Mouse (Mus musculus) cerebellum, adult 2 months (tissue): ENCODE results near the gene Zbed5. TPM values are rescaled to one million over a fixed set of nuclear protein-coding genes. Genes with fewer than 3 reads are reported as not detected.
"Not testable (repeated sequence)": the region's sequence is repeated elsewhere in the genome, so short reads cannot be mapped to it uniquely, and the experiment has no call there.

Source experiments
- DNase-seq, 2 experiments: peaks; one replicate each; pipeline ENCODE4 v3.0.0; 2021
- H3K27ac ChIP-seq: fragments of 200-500 bp; 2 replicates; pipeline ENCODE4 v1.5.1; 2012; ENCODE audit warnings: low read length, control low read depth, inconsistent platforms; ENCODE audit not compliant: insufficient read depth
- H3K27me3 ChIP-seq: fragments of 200-500 bp; 2 replicates; pipeline ENCODE4 v1.6.1; 2012; ENCODE audit warnings: inconsistent platforms, mild to moderate bottlenecking, low read length, moderate library complexity; ENCODE audit not compliant: control insufficient read depth, insufficient read depth
- H3K4me1 ChIP-seq: fragments of 200-500 bp; 2 replicates; pipeline ENCODE4 v1.6.1; 2011; ENCODE audit warnings: low read length; ENCODE audit not compliant: control insufficient read depth, insufficient read depth
- H3K4me3 ChIP-seq: fragments of 200-500 bp; replicated peaks from 2 replicates; pipeline ENCODE3; 2011; ENCODE audit warnings: mild to moderate bottlenecking, low read depth, low read length, control low read depth; ENCODE audit not compliant: insufficient read depth
- CTCF ChIP-seq: fragments of 200-500 bp; IDR thresholded peaks from 2 replicates; pipeline ENCODE4 v1.5.1; 2011; ENCODE audit warnings: low read depth, mild to moderate bottlenecking, control low read depth, low read length, moderate library complexity, borderline replicate concordance; ENCODE audit not compliant: insufficient read depth
- POLR2A ChIP-seq: fragments of 200-500 bp; IDR thresholded peaks from 2 replicates; pipeline ENCODE4 v1.6.1; 2011; ENCODE audit warnings: low read length, control low read depth, borderline replicate concordance; ENCODE audit not compliant: insufficient read depth
- whole genome bisulfite sequencing: fragments of 180-500 bp; shearing (Covaris S2); methylation state at CpG from one replicate; pipeline ENCODE4 v1.1.7; 2018; 5-methylcytosine and 5-hydroxymethylcytosine counted together
- polyA plus RNA-seq: library from polyadenylated mRNA; depleted of rRNA; stranded (reverse); fragments of >200 nt; gene quantifications from 2 replicates; pipeline ENCODE4 v1.2.3, GENCODE M21; 2012

Gene Zbed5
- polyA plus RNA-seq, 1 experiment = 3.9 TPM

GRCm38 (mm10) chr5:129929924-129930855 lies 34.7 kb downstream of the Zbed5 start:
- no peak overlapping the region for H3K27ac ChIP-seq
- 49% methylated on average over 9 of the region's 9 CpGs for WGBS
- no peak for TF ChIP-seq POLR2A
- no peak for TF ChIP-seq CTCF
- DNase-seq = no peak
- no peaks in the 10 kb centered on the region for H3K27me3 ChIP-seq
- H3K4me1 ChIP-seq = no peaks in the 10 kb centered on the region
- H3K4me3 ChIP-seq = no peak overlapping the region

- no peak for TF ChIP-seq POLR2A
- no peak for TF ChIP-seq CTCF
- no peak for DNase-seq
- H3K4me1 ChIP-seq = no peaks in the 10 kb centered on the region
- H3K27me3 ChIP-seq = no peaks in the 10 kb centered on the region
- no peak overlapping the region for H3K4me3 ChIP-seq
- no peak overlapping the region for H3K27ac ChIP-seq
- WGBS = 62% methylated on average over 4 of the region's 4 CpGs
Measured at GRCm38 (mm10) chr5:129936941-129937340, 41.4 kb downstream of the Zbed5 start.

DNA sequence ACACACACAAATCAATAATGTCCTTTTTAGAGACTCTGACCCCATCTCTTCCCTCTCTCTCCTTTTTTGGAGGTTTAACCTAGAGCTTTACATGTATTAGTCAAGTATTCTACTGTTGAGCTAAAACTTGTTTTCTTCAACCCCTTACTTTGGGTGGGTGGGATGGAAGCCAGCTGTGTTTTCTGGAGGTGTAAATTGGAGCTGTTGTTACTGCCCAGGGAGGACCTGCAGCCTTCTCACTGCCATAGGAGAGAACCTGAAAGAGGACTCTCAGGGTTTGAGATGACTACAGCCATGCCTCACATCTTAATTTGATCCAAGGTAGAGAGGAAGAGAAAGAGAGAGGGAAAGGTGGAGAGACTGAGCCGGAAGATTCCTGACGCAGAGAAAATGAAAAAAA lies 44.8 kb downstream of the Zbed5 start:
- Histone ChIP-seq H3K27me3 (no peaks in the 10 kb centered on the region), H3K27ac (no peak overlapping the region), H3K4me3 (no peak overlapping the region), H3K4me1 (no peaks in the 10 kb centered on the region)
- TF ChIP-seq CTCF (no peak), POLR2A (no peak)
- WGBS = 63% methylated on average over 2 of the region's 2 CpGs
- peak in 1 of 2 experiments; percentile 7 for DNase-seq

DNA sequence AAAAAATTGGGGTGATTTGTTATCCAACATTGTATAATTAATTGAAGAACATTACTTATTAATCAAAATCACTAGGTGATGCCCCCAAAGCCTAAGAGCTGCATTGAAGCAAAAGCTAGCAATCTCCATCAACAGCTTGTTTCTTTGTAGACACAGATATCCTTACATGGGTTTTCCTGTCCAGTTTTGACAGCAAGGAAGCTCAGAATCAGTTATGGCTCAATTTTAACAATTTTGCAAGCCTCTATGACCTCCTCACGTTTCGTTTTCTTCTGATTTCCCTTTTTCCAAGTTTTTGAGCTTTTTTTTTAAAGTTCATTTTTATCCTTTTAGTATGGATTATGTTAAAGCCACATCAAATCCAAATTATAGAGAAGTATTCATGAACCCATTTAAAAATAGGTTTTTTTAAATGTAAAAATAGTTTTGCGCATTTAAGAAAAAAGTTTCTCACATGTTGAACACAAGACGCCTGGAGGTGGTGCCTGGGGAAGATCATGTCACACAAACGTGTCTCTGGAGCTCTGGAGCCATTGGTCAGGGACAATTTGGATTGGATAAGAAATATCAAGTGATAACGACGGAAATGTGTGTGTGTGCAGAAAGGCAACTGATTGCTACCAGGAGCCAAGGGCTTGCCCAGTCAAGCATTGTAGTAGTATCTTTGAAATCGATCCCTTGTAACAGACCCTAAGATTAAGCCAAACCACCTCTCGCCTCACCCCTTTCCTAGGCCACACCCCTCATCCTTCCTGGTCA lies 45.4 kb downstream of the Zbed5 start:
- TF ChIP-seq POLR2A (no peak), CTCF (no peak)
- H3K27ac ChIP-seq = no peak overlapping the region
- H3K4me1 ChIP-seq = no peaks in the 10 kb centered on the region
- H3K27me3 ChIP-seq = no peaks in the 10 kb centered on the region
- DNase-seq = no peak
- WGBS = 4% methylated on average over 9 of the region's 9 CpGs
- peak overlapping the region; percentile 83 for H3K4me3 ChIP-seq

- Histone ChIP-seq H3K4me1 (no peaks in the 10 kb centered on the region), H3K27ac (0 out of 2 replicates have a peak within 1 kb of the TSS, but pooled peaks have one; percentile 56), H3K4me3 (peak within 1 kb of the TSS; percentile 83), H3K27me3 (no peaks in the 10 kb centered on the region)
- DNase-seq = peak; percentile 98 to 99
- 2% methylated on average over 54 of the region's 59 CpGs for WGBS
- no peak for TF ChIP-seq CTCF
- TF ChIP-seq POLR2A = no peak
Measured at GRCm38 (mm10) chr5:129941495-129942045, 46.0 kb downstream of the Zbed5 start, which contains the start of gene Vkorc1l1. Vkorc1l1 (plus strand) TSS chr5:129941970.

DNA sequence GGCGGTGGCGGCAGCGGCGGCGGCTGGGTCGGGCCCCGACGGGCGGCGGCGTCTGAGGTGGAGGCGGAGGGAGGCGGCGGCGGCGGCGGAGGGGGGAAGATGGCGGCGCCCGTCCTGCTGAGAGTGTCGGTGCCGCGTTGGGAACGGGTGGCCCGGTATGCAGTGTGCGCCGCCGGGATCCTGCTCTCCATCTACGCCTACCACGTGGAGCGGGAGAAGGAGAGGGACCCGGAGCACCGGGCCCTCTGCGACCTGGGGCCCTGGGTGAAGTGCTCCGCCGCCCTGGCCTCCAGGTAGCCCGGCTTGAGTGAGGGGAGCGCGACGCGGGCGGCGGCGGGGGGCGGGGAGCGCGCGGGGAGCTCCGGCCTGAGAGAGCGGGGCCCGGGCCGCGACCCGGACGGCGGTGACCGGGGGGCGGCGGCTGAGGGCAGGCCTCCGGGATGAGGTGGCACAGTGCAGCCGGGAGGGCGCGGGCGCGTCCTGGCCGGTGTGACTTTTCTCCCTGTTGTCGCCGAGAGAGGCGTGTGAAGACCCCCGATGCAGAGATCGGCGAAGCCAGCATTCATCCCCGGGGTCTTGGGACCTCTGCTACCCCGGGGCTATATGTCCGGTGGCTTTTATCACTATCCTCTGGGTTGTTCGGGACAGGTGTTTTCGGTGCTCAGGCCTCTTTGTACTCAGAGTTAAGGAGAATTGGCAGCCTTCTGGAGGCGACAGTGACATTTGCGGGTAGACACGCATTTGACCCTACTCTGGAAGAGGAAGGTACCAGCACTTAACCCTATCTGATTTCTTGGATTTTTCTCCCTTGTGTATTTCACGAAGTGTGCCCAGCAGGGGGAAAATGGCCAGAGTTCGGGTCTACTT lies 46.8 kb downstream of the Zbed5 start:
- peak overlapping the region; percentile 75 for H3K4me3 ChIP-seq
- 0 out of 2 replicates have a peak overlapping the region, but pooled peaks have one; percentile 56 for H3K27ac ChIP-seq
- WGBS = 1% methylated on average over 51 of the region's 82 CpGs
- DNase-seq = peak; percentile 51 to 57
- H3K27me3 ChIP-seq, H3K4me1 ChIP-seq: not testable (repeated sequence)

DNA sequence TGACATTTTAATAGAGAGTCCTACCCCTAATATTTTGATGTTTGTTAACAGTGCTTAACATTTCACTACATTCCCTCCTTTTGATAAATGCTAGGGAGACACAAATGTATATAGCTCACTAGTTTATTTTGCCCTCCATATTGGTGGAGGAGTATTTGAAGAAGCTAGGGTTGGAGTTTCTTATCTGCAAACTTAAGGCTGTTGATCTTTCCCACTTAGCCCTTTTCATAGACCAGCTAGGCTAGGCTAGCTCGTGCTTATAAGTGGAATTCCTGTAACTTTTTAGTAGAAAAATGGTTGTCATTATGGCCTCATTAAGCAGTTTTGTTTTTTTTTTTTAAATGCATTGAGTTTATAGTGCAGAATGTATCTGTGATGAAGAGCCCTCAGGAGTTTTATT lies 47.9 kb downstream of the Zbed5 start:
- 94% methylated on average over 1 of the region's 1 CpGs for WGBS
- TF ChIP-seq CTCF (no peak), POLR2A (no peak)
- no peaks in the 10 kb centered on the region for H3K27me3 ChIP-seq
- no peaks in the 10 kb centered on the region for H3K4me1 ChIP-seq
- no peak for DNase-seq
- no peak overlapping the region for H3K27ac ChIP-seq
- no peak overlapping the region for H3K4me3 ChIP-seq
